Mouse (Mus musculus) activated CD4-positive, CD25-positive, alpha-beta regulatory T cell, adult 4 months (primary cell): ENCODE results near the gene Lipe. TPM values are rescaled to one million over a fixed set of nuclear protein-coding genes. Genes with fewer than 3 reads are reported as not detected.
"Not testable (repeated sequence)": the region's sequence is repeated elsewhere in the genome, so short reads cannot be mapped to it uniquely, and the experiment has no call there.

Experiments used
- ATAC-seq: one replicate; pipeline ENCODE4 v1.8.0; 2017
- polyA plus RNA-seq, 2 experiments: library from polyadenylated mRNA; unstranded; fragments of 100-300 nt; shearing (Covaris generic); gene quantifications; one replicate each; pipeline ENCODE4 v1.2.1; 2017

The Lipe gene
- 10 to 100 TPM in 1 of 2 experiments, 1 to 10 TPM in 1; 8.5 to 10.7 TPM for polyA plus RNA-seq

DNA sequence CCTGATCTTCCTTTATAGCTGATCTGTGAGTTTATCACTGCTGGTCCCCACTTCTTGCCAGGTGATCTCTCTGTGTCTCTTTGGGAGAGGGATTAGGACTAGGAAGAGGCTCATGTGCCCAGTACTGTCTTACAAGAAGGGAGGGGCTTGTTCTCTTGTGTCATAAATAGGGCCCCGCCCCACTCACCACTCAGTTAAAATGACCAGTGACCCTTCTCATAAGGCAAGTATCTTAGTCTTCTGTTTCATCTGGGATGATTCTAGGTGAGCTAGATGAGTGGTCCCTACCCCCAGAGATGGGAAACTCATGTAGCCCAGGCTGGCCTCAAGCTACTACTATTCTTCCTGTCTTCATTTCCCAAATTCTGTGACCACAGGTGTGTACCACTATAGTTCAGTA is at the start of gene Lipe:
Lipe (minus strand) TSS at position 101 of the 400 bp plus-strand sequence.
- no peak for ATAC-seq

DNA sequence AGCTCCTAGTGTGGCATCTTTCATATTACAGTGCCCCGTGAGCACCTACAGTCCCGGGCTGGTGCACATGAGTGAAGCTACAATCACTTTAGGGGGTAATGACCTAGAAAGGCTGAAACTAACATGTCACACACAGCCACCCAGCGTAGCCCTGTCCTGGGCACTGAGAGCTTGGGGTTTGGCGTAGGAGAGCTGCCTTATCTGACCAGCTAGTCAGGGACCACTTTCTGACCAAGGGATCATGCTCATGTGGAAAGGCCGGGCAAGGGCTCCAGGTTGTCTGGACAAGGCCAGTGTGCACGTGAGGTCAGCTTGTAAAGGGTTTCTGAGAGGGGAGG is 42.3 kb upstream of the Lipe start:
- ATAC-seq: no peak

DNA sequence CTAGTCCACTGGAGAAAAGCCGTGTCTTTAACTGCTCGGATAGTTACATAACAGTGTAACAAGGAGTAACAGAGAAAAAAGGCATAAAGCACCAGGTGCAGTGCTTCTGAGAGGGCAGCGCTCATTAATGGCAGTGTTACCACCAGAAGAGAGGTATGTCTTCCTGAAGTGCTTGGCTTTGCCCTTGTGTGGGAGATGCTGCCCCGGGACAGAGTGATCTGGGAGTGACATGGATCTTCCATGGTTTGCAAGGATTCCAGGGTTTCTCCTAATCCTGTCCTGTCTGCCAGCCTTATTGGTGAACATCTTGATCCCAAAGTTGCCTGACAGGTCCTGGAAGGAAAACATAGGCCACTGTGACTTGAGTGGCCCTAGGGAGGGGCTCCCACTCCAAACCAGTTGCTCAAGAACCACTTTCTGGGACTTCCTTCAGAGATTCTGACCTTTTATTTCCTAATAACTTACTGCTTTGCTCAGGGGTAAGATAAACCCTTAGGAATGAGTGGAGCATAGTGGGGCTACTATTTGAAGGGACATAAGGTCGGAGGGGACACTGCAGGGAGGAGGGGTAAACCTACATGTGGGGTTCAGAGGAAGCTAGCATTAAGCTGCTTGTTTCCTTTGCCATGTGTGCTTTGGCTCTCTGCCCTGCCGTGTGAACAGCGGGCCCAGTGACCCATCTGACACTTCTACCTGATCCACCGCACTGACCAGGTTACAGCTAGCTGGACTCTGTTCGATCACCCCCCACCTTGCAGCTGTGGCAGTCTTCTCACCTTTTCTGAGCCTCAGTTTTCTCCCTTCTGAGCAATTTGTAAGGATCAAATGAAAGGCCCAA is 41.7 kb upstream of the Lipe start:
- no peak for ATAC-seq

DNA sequence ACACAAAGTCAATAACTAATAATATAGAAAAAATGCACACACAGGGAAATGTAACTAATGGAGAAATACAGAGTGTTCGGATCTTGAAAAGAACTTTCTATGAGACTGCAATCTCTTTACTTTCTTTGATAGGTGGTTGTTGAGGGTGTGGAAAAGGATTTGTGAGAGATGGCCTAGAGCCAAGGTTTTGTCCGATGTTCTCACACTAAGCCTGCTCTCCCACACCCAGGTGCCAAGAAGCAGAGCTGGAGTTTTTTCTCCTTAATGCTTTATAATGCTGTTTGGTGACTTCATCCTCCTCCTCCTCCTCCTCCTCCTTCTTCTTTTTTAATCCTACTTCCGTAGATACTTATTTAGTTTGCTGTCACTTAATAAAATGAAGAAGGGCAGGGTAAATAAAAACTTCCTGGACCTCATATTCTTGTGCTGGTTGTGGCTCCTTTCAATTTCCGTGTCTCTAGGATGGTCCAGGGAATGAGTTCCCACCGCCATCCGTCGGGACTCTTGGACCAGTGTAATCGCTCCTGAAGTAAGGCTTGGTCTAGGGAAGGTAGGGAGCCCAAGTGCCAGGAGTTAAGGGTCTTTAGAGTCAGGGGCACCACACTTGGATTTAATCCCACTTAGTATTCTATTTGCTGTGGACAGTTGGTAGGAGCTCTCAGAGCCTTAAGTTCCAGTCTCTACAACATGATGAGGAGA is 40.8 kb upstream of the Lipe start:
- no peak for ATAC-seq

DNA sequence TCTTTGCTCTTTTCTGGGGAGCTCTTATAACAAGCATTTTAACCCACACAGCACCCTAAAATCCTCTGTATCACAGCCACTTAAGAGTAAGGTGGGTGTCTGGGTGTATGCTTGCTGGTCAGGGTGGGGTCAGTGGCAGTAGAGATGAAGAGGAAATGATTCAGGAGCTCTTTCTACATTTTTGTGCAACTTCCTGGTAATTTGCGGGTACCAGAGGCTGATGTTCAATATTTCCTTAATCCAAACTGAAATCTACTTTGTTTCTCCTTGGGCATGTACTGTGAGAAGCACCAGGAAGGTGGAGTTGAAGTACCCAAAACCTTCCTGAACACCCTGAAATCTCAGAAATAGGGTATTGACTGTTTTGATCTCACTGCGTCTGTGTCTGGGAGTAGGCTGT is 38.2 kb upstream of the Lipe start:
- ATAC-seq: no peak

DNA sequence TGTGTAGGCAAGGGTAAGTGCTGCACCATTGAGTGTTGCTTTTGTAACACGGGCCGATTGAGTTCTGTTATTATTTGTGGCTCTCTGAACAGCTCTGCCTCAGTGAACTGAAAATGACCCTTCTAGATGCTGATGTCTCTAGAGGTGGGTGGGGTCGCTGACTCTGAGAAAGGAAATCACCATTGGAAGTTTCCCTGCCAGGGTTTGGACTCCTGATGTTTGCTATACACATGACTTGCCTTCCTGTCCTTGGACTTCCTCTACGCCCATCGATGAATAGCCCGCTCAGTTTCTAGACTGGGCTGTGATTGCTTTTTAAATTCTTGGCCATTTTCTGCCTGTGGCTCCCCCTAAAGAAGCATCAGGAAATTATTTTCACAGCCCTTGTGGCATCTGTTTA is 37.7 kb upstream of the Lipe start:
- ATAC-seq: no peak

DNA sequence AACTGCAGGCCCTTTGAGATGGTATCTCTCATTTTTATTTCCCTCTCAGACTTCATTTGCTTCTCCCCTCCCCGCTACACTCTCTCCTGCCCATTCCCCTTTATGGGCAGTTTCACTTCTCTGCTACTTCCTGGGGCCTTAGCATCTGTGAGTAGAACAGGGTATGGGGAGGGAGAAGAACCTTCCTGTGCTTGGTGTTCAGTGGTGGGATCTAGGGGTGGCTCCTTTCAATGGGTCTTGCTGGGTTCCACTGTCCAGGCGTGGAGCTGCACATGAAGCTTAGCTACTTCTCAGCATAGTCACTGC is 37.0 kb upstream of the Lipe start:
- no peak for ATAC-seq

DNA sequence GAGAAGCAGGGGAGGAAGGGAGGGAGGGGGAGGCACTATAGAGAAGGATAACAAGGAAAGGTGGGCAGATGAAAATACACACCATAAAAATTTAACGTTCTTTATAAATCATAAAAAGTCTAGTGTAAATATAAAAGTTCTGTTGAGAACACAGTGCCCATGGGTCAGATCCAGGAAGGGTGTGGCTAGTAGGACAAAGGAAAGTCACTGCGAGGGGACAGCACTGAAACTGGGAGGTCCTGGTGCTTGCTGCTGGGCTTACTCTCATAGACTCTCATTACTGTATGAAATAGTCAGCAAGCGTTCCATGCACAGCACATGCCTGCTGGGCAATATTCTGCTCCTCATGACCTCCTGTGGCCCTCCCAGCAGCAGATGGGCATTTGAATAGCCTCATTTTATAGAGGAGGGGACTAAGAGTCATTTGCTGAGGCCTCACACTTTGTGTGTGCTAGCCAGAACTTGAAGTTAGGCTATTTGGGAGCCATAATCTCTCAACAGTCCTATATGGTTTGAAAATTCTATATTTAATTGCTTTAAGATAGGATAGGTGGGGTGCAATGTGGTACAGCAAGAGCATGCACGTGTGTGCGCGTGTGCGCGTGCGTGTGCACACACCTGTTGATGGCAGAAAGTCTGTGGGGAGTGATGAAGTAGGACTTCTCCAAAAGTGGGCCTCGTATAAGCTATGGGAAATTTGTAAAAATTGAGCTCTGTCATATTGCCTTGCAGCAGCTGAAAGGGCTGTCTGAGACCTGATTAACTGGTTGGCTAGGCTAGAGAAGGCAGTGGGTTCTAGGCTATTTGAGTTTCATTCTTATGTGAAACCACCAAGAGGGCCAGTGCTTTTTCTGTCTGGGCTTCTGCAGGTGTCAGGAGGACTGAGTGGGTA is 36.4 kb upstream of the Lipe start:
- no peak for ATAC-seq

DNA sequence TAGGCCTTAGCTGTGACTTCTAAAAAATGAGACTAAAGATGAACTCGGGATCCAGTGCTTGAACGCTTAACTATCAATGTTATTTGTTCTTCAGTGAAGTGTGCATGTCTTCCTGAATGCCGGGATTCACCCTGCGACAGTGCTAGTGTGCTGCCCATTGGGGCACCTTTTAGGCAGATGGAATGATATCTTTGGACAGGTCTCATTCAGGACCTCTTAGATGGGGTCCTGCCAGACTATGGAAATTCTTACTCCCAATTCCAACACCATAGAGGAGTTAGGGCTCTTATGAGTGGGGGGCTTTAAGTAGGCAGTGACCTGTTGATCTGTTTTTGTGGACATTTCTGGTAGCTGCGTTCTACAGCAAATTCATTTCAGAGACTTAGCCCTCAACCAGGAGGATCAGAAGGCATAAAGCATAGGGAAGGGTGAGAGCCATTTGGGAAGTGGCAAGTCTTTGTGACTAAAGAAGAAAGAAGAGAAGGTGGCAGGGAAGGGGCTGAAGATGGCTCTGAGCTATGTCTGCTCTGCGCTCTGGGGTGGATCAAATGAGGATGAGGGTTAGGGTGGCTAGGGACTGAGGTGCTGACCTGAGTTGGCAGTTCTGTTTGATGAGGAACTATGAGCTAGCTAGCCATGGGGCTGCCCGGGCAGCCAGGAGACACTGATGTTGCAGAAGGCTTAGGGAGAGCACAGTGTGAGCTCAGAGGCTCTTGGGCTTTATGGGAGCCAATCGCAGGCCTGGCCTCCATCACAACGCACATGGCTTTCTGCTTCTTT is 35.5 kb upstream of the Lipe start:
- ATAC-seq: no peak

DNA sequence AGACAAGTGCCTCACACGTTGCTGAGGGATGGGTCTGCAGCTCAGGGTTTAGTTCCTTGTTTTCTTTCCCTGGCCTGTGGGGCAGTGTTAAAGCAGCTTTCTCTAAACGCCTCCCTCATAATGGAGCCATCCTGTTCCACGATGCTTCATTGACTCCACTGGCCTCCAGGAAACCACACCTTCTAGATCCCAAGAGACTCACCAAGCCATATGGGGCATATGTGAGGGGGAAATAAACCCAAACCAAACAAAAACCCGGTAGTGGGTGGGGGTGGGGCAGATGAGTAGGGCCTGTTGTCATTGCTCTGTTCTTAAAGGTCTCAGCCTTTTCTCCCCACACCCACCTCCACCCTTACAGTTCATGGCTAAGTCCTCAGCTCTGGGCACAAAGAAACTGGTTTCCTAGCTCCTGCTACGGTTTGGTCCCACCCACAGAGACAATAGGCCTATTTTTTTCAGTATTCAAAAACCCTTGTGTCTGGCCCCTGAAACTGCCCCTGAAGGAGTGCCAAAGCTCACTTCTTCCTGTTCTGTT is 34.6 kb upstream of the Lipe start:
- no peak for ATAC-seq

DNA sequence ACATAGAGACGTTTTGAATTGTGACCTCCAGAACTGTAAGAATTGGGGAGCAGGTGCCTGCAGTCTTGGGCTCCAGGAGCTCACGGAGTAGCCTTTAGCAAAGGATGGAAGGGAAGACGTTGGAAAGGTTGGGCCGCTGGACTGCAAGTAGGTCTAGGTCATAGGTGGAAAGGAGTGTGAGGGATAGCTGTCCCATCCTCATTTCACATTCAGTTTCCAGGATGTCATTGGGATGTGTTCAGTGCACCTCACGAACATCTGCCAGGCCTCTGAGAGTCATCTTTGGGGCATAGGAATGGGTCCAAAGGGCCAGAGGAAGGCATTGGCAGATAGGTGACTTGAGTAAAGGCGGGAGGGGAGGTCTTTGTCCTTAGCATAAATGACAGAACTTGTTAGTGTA is 33.9 kb upstream of the Lipe start:
- no peak for ATAC-seq

DNA sequence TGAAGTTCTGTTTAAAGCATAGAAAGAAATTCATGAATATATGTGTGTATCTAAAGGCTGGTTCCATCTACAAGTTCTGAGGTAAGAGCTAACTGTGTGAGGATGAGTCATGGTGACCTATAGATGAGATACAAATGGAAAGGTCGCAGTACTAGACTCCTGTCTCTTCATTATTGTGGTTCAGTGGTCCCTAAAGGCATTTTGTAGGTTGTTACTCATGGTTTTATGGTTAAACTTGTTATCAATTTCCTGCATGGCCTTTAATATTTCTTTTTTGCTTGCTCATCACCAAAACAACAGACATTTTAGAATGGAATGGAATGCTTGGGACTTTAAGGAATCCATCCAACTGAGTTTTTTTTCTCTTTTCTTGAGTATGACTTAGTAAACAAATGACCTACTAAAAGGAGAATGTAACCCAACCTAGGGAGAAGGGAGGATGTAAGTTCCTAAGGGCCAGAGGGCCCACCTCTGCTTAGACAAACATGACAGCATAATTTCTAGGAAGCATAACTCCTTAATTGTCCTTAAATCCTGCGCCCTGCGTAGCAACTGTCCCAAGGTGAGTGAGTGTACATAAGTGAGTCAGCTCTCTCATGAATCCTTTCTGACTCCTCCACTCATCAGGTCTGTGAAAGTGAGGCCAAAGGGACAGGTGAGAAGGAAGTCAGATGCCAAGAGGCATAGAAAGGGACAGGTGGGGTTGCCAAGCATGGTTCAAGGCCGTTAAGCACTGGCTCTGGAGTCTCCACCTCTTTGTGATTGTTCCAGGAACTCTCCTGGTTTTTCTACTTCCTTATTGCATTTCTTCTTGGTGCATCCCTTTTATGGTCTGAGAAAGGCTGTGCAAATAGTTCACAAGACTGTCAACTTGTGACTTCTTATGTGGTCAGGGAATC is 31.6 kb upstream of the Lipe start:
- ATAC-seq: no peak

DNA sequence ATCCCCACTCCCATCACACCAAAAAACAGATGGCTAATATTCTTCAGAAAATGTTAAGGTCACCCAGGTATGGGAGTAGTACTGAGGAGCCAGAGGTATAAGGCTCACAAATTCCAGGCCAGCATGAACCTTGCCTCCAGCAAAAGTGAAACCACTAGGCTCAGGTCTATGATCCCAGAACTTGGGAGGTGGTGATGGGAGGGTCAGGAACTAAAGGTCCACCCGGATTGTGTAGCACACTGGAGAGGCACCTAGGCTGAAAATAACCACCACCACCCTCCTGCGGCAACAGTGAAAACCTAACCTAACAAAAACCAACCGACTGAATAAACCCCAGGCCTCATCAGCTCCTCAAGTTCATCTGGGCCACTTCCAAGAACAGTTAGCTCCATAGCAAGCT is 29.8 kb upstream of the Lipe start:
- no peak for ATAC-seq

DNA sequence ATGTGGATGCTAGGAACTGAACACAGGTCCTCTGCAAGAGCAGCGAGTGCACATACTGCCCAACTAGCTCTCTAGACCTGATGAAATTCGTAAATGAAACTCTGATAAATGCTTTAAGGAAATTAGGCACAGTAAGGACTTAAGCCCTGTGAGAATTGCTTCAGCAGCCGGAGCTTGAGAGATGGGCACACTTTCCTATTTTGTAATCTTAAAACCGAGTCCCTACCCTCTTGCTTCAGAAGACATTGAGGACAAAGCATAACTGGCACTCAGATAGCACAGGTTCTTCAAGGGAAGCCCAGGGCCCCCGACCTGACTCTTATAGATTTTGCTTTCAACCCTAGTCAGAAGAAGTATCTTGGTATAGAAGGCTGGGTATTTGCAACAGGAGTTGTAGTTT is 28.6 kb upstream of the Lipe start:
- ATAC-seq: no peak

DNA sequence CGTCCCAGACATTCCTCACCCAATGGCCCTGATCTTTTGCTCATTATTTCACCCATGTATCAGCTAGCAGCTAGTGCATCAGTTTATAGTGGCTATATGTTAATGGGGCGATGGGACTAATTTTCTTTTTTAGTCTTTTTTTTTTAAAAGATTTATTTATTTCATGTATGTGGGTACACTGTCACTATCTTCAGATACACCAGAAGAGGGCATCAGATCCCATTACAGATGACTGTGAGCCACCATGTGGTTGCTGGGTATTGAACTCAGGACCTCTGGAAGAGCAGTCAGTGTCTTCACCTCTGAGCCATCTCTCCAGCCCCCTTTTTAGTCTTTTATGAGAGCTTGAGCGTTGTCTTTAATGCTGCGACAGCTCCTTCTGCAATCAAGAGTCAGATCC is 27.9 kb upstream of the Lipe start:
- not testable (repeated sequence) for ATAC-seq

DNA sequence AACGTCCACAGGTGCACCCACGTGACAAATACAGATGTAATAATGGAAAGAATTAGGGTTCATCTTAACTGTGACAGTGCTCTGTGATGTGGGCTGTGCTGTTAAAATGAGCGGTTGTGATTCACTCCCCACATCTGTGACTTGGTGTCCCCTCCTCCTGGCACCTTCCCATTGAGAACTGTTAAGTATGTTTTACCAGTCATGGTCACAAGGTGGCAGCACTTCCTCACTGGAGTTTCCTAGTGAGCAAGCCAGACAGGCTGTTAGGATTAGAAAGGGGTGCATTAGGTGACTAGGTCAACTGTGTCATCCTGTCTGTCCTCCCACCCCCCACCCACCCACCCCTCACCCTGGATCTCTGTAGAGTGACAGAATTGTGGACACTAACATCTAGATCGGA is 25.9 kb upstream of the Lipe start:
- ATAC-seq: no peak

DNA sequence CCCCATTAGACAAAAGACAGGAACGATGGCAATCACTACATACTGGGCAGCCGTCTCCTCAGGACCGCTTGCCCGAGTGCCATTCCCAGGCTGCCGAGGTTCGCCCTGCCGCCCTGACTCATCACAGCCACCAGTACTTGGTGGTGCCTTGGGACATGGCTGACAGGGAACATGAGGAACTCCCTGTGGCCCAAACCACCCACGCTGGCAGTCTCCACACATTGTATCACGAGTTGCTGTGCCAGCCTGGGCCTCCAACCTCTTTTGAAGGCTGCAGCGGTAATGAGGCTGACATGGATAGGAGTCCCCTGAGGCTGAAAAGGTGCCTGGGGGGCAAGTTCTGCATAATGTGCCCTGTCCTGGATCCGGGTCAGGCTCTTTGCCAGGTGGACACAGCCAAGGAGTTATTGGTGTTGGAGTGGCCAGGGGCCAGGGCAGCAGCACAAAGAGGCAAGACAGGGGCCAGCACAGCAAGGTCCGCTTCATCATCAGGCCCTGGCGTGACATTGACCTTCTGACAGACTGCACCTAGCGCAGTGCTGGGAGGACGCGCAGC is 23.9 kb upstream of the Lipe start:
- ATAC-seq: no peak

DNA sequence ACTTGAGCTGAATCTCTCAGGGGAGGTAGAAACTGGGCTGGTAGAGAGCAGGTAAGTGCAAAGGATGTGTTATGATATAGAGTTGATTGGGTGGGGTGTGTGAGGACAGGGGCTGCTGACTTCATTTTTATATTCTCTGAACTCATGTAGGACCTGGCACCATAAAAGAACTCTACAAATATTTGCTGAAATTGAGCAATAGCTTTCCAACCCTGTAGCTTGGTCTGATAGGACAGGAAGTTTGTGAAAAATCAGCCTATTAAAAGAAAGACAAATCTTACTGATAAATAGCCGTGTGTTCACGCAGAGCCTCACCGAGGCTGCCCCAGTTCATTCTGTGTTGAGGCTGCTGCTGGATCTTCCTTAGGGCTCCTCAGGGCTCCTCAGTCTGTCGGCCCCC is 21.4 kb upstream of the Lipe start:
- ATAC-seq: no peak

DNA sequence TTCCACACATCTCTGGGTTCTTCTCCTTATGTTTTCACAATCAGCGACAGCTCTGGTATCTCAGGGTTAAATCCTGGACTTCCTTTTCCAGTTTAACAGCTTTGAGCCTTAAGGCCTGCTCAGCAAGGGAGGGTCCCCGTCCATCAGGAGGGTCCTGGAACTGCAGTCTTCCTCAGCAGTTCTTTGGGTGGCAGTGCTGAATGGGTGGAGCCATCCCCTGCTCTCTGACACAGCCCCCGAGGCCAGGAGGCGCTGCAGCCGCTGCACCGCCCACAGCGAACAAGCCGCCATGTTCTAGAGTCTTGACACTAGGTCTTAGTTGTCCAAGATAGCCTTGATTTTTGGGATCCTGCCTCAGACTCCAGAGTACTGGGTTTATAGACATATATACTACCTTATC is 21.0 kb upstream of the Lipe start:
- ATAC-seq: no peak

DNA sequence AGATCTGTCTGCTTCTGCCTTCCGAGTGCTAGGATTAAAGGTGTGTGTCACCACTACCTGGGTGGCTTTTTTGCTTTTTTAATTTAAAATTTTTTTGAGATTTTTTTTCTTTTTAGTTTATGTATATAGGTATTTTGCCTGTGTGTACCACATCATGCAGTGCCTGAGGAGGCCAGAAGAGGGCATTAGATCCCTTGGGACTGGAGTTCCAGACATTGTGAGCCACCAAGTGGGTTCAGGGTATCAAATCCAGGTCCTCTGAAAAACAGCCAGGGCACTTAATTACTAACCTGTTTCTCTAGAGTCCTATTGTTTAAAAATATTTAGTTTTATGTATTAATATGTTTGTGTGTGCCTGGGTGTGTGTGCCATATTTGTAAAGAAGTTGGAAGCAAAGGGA is 19.1 kb upstream of the Lipe start:
- no peak for ATAC-seq

DNA sequence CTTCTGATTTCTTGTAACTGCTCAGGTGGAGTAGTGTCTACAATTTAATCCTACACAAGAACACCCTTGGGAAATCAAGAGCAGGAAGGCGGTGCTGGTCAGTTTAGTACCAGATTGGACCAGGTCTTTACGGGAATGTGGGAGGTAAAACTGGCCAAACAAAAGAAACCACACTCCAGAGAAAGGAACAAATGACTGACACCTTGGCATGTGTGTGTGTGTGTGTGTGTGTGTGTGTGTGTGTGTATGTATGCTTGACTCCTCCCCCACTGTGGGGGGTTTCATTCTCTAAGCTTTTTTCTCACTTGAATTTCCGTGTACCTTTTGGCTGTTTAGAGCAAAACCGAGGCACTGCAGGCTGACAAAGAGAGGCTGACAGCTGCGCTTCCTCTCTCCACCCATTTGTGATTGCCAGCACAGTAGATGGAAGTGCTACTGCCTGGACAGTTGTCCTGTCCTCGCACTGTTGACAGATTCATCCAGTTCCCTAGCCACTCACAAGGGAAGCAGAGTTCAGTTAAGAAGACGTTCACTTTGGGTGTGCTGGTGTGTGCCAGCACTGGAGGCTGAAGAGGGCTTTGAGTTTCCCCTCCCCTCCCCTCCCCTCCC is 14.4 kb upstream of the Lipe start, which contains the start of gene Cxcl17:
Cxcl17 (minus strand) TSS at position 54 of the 609 bp plus-strand sequence.
- ATAC-seq: no peak
